Mouse (Mus musculus) right cerebral cortex, postnatal 25 days (tissue): ENCODE measurements at regions not wholly inside any gene's neighbourhood (a gene's known extent, or its start where the extent isn't known, plus 50 kb on each side); places are given as distances from the start of the nearest gene placed in this dataset.

Source experiments
- DNase-seq: peaks from one replicate; pipeline ENCODE4 v3.0.0; 2022

DNA sequence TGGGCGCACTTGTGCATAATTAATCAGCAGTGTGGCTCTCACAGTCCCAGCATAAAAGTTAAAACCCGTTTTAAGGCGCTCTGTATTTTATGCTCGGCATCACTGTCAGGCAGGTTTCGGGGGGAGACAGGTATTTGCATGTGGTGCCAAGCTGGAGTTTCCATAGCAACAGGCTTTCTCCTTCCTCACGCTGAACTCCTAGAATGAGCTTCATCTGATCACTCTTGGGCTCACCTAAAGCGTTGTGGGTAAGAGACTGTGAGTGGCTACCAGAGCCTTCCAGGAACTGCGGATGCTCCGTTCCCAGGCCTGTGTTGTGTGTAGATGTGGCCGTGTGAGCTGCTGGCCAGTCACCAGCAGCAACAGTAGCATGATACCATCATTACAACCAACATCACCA, 161.5 kb downstream of the Ajap1 start:
- DNase-seq: no peak

GRCm38 (mm10) chr4:153320602-153321001, 162.0 kb downstream of the Ajap1 start:
- DNase-seq: no peak

DNA sequence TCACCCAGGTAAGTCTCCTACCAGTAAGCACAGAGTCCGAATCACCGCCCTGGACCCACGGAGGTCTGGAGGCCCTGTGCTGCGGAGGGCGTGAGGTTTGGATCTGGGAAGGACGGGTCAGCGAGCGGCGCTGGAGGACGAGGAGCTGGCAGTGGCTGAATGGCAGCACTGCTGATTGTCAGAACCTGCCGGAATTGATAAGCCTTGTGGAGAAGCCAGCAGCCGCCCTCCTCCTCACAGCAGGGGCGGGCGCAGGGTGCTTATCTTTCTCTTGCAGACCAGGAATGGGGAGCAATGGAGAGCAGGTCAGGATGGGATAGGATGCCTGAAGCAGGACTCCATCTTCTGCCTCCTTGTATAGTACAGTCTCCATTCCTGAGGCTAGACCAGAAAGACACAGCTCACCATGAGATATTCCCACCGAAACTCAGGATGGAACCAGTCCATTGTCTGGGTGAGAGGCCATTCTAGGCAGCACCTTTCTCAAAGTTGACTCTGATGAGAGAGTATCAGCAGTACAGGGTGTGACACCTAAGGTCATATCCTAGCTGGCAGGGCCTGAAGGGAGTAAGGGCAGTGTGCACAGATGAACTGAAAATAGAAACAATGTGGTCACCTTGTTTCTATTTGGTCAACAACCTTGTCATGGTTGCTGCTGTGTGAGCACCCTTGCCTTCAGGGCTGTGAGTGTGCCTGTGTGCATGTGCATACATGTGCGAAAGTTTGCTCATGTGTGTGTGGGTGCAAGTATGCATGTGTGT, 165.5 kb downstream of the Ajap1 start:
- no peak for DNase-seq

DNA sequence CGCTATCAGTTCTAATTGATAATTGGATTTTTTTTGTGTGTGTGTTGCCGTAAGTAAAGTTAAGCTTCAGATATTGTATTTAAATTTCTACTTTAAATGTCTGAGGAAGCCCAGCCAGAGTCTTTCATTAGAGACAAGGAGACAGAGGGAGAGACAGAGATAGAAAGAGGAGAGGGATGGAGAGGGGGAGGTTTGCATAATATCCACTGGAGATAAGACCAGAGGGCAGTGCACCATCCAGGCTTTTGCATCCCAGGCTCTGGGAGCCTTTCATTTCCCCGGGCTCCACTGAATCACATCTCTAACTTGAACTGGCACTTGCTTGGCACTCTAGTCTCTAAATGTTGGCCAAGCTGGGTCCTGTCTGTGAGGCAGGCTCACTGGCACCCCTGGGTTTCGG, 166.1 kb downstream of the Ajap1 start:
- DNase-seq: no peak

DNA sequence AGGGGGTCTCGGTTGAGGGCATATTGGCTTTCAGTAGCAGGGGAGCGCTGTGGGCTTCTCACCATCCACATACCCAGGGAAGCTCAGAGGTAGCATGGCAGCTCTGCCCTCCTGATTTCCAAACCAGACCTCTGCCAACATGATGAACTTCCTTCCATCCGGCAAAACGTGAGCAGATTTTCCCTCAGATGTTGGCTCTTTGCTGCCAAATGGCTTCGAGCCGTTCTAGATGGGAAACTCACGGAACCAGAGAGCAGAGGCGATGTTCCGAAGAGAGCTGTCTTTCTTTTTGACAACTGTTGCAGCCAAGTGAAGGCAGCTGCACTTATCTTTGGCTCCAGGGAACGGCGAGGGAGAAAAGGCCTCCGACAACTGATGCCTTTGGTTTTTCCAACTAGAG, 168.7 kb downstream of the Ajap1 start:
- no peak for DNase-seq

DNA sequence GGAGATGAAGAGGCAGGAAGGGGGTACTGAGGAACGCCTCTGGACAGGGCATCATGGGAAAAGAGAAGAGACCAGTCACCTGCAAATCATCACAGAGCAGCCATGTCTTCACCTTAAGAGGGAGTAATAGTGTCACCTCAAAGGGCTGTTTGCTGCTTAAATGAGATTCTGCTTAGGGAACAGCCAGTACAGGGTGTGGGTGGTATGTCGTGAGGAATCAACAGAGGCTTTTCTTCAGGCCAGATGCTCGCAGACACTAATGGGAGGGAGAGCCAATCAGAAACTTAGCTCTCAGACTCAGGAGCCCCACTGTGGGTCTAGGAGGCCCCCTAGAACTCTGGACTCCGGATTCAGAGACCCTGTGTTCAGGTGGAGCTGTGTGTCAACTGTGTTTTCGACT, 171.0 kb downstream of the Ajap1 start:
- no peak for DNase-seq

DNA sequence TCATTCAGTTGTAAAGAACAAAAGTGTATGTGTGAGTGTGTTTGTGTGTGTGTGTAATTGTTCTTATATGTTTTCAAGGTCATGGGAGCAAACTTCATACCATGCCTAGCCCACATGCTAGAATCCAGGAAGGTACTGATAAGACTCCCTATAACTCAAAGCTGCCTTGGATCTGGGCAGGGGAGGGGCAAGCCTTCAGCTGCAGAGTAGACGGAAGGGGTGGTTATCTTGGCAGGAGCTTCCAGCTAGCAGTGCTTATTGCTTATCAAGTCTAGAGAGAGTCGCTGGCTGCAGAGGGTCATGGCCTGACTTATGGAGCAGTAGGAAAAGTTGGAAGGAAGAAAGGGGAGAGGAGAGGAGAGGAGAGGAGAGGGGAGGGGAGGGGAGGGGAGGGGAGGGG, 172.0 kb downstream of the Ajap1 start:
- no peak for DNase-seq

- no peak for DNase-seq
Measured at GRCm38 (mm10) chr4:153303521-153303920, 179.1 kb downstream of the Ajap1 start.

DNA sequence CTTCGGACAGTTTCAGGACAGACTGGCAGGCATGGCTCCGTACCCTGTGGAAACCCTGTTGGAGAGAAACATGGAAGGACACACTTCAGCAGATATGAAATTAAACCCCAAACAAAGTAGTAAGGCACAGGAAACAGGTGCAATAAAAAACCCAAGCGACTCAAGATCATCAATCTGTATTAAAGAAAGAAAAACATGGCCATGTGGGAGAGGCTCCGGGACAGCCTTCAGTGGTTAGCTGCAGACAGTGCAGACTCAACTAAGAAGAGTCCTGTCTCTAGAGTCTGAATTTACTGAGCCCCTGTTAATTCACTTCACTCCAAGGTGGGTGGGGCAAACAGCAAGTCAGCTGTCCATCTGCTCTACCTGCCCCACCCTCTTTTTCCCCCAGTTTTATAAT, 179.8 kb downstream of the Ajap1 start:
- DNase-seq: no peak

- no peak for DNase-seq
Measured at GRCm38 (mm10) chr4:153298277-153298676, 184.3 kb downstream of the Ajap1 start.

- DNase-seq: no peak
Measured at GRCm38 (mm10) chr4:153294828-153295227, 187.8 kb downstream of the Ajap1 start.

GRCm38 (mm10) chr4:153293137-153293536, 189.5 kb downstream of the Ajap1 start:
- DNase-seq: no peak

DNA sequence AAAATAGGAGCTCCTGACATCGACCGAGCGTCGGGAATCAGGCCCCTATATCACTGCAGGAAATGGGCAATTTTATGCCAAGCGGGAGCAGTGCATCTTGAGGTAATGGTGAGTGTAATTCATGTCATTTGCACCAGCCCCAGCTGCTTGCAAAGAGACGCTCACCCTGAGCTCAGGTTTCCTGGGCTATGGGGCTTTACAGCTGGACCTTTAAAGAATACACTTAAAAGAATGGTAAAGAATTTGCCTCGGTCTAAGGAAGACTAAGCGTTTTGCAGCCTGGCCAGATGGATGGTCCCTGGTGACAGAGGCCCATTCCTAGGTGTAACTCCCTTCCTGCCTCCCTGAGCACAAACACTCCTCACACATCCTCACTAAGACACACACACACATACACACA, 194.2 kb downstream of the Ajap1 start:
- DNase-seq: no peak

DNA sequence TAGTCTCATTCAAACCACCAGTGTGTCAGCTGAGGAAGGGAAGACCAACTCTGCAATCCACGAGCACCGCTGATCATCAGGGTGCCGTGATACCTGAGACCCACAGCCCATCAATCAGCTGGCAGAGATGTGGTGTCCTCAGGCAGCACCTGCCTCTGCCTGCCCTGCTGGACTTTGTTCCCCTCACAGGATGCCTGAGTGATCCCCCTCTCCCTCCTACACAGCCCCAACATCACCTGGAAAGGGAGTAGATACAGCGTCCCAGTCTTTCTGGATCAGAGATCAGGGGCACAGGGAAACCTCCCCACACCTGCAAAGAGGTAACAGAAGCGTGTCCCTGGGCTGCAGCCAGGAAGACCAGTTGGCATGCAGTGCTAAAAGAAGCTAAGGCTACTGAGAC, 198.4 kb downstream of the Ajap1 start:
- DNase-seq: no peak

- DNase-seq: no peak
Measured at GRCm38 (mm10) chr4:153276571-153276970, 206.0 kb downstream of the Ajap1 start.

DNA sequence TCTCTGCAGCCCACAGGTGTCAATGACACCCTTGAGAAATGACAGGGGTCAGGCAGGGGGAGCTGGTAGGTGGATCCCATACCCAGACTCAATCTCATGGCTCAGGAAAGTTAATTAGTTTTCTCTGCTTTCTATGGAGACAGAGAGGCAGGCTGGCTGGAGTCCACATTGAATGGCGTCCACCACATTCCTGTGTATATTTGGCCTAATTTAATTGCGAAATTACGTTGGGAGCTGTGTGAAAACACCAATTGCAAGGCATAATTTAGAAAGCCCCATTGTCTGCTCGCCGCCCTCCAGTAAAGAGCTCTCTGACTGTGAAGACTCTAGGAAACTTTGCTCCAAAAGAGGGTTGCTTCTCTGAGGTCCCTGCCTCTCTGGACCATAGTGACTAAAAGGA, 211.2 kb downstream of the Ajap1 start:
- DNase-seq: no peak

DNA sequence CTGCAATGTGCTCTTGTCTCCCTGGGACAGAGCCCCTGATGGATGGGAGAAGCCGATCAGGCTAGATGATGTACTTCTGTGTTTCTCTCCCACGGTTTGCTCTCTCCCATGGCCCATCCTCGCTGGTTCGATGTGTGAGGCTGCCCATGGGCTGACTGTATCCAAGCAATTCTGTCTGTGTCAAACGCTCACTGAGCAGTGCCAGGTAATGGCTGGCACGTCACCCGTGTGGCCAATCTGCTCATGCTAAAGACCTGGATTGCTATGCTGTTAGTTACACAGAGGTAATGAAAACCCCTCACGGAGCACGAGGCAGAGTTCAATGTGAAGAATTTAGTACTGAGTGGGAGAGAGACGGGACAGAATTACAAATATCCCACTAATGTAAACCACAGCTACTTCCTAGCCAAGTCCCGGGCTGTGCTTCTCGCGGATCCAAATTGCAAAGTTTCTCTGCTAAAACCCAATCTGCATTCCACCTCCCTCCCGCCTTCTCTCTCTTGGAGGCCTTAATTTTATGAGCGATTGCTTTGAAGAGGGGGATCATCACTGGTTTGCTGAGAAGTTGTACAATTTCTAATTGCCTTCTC, 219.3 kb downstream of the Ajap1 start:
- DNase-seq: no peak

DNA sequence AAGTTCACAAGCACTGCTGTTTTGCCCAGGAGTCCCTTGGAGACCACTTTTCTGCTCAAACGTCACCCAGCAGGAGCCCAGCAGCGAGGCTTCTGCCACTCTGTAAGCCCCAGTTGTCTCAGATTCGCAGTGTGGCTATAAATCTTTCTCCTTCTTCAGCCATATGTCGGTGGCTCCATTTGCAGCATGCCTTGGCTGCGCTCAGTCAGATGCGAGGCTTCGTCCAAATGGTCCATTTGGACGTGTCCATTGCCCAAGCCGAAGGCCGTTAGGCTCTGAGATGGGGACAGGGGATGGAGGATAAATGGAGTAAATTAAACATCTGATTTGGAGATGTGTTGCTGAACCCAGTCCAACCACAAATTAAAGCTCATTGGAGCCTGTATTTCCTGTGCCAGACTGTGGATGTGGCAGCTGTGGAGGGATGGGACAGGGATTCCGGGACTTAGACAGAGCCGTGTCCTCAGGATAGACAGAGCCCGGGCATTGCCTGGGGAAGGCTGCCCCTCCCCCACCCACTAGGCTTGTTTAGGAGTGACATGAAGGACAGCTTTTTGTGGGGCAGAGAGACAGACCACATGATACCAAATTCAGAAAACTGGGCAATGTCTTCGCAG, 221.6 kb downstream of the Ajap1 start:
- no peak for DNase-seq

GRCm38 (mm10) chr4:153251943-153252342, 230.7 kb downstream of the Ajap1 start:
- no peak for DNase-seq

GRCm38 (mm10) chr4:153251311-153251710, 231.3 kb downstream of the Ajap1 start:
- no peak for DNase-seq

DNA sequence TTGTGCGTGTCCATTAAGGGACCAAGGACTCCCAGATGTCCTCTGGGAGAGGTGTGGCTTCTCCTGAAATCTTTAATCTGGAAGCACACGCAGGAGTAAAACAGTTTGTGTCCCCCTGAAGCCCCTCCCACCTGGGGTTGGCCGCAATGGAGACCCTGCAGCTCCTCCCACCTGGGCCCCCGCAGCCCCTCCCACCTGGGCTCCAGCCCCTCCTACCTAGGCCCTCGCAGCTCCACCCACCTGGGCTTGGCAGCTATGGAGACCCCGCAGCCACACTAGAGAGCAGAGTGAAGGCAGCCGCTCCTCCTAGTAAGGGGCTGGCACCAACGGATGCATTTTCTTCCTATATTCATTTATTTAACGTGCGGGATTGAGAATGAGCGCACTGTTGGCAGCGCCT, 245.9 kb downstream of the Ajap1 start:
- DNase-seq: no peak

DNA sequence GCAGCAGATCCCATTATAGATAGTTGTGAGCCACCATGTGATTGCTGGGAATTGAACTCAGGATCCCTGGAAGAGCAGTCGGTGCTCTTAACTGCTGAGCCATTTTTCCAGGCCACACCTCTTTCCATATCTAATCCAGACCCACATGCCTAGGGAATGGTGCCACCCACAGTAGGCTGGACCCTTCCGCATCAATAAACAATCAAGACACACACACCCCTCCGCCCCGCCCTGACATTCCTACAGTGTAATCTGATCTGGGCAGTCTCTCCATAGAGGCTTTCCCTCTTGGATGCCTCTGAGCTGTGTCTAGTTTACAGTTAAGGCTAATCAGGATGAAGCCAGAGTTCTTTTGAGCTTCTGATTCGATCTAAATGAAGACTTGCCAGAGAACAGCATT, 248.8 kb downstream of the Ajap1 start:
- no peak for DNase-seq

- DNase-seq: no peak
Measured at GRCm38 (mm10) chr4:153229221-153229620, 253.4 kb downstream of the Ajap1 start.

DNA sequence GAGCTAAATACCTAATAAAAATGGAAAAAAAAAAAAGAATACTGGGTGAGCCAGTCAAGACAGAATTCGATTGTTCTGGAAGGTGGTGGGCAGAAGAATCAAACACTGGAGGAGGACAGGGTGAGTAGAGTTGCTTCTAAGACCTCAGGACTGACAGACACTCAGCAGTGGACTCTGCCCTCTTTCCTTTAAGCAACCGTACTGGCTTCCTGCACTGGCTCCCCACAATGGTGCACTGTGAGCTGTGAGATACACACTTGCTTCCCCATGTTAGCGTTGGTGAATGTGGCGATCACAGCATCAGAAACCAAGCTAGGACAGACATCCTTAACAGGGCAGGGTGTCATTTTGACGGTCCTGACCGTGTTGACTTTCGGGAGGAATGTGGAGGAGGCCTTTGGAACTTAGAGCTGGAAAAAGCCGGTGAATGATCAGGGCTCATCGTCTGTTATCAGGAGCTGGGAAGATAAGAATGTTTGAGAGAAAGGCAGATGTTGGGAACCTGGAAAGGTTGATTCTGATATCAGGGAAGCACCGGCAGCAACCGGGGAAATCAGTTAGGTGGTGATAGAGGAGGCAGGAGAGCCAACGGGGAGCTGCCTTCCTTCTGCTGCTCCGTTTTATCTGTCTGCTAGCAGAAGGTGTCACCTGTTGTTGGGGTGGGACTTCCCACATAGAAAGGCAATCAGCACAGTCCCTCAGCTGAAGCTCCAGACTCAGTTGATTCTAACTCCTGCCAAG, 254.8 kb downstream of the Ajap1 start:
- no peak for DNase-seq
